Mouse (Mus musculus) thymus, adult 18-20 months (tissue): ENCODE measurements at regions not wholly inside any gene's neighbourhood (a gene's known extent, or its start where the extent isn't known, plus 50 kb on each side); places are given as distances from the start of the nearest gene placed in this dataset.
"Not testable (repeated sequence)": the region's sequence is repeated elsewhere in the genome, so short reads cannot be mapped to it uniquely, and the experiment has no call there.

Experiments used
- DNase-seq, 2 experiments: peaks; one replicate each; pipeline ENCODE4 v3.0.0; 2022; ENCODE audit warnings: mixed read lengths in 2 of 2

DNA sequence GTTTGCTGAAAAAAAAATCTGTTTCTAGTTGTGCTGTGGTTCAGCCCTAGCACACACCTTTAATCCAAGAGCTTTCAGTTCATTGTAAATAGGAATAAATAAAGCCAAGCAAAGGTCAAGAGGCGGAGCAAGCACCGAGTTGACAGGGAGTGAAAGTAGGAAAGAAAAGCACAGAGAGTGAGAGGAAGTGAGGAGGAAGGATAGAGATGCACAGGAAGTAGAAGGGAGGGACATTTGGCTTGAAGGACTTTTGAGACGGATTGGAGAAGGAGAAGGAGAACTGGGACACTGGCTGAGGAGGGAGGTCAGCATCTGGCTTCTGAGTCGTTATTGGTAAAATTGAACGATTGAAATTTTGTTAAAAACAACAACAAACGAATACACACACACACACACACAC, 402.0 kb upstream of the Igfbp7 start:
- DNase-seq: no peak

DNA sequence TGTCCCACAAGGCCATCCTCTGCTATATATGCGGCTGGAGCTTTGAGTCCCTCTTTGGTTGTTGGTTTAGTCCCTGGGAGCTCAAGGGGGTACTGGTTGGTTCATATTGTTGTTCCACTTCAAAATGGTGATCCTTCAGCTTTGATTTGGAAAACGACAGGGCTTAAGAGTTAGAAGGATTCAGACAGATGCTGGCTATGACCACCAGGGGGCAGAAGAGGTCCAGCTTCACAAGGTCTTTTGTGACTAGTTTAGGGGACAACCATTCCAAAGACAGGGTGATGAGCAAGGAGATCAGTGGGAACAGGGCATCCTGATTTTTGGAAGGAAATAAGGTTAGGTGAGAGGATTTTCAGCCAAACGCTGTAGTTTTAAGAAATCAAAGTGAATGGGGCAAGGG, 399.9 kb upstream of the Igfbp7 start:
- DNase-seq: no peak

DNA sequence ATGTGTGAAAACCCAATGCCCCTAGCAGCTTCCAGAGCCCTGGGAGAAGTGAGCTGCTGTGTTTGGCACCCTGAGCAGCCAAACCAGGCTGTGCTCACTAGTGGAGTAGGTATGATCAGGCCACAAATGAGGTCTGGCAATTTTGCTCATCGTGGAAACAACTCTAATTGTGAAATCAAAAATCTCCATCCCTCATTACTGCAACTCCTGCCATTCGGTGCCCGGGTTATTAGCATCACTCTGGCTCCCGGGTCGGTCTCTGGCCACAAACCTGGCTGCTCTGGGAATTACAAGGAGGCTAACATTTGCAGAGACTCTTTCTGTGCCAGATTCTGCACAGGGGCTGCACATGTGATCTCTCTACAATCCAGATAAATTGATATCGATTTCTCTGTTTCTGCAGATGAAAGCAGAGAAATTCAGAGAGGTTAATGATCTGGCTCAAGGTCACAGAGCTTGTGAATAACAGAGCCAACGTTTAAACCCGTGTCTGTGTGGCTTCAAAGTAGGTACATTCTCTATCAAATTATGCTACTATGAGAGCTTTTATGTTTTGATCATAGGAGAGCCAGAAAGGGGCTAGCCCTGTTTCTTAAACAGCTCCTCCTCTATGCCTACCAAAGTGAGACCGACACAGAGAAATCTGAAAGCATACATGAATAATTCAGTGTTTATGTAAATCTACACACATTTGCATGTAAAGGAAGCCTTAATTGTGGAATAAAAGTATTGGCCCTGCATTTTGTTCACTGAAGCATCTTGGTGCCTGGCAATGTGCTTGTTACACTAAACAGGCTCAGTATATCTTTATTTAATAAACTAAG, 398.7 kb upstream of the Igfbp7 start:
- no peak for DNase-seq

DNA sequence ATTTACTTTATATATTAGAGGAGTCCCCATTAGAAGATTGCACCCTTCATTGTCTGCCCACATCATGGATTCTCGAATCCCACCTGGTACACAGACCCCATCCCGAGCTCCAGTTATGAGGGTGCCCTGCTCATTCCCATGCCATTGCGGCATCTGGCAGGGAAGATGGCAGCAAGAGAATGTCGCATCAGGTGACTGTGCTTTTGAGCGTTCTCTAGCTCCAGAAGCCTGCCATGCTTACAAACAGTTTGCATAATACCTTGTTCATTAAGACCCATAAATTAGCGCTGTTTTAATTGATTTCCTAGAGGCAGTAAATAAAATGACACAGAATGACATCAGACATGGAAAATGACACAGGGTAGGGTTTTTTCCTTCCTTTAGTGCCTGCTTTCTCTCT, 398.0 kb upstream of the Igfbp7 start:
- DNase-seq: no peak

DNA sequence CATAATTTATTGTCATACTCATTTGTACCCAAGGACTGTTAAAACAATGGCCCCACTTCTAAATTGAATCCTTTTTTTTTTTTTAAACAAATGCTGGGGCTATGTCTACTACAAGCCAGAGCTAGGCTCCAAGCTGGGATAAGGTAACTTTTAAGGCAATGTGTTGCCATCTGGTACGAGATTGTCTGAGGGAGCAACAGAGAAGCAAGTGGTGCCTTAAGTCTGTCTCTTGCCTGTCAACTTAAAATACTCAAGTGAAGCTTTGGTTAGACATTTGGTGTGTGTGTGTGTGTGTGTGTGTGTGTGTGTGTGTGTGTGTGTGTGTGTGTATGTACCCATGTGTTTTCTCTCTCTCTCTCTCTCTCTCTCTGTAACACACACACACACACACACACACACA, 397.5 kb upstream of the Igfbp7 start:
- DNase-seq: no peak

DNA sequence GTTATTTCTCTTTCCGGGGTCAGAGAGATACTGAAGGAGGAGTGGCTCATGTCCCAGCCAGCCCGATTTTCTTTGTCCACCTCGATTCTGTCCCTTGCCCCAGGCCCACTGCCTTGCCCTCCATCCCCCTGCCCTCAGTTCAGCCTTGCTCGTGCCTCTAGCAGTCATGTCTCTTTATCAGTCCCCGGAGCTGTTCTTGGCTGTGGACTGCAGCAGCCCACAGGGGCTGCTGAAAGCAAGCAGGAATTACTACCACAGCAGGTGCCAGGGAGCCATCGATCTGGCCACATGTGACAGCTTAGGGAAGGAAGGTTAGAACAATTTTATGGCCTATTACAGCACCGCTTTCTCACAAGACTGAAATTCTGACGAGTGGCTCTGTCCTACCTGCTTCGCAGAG, 396.3 kb upstream of the Igfbp7 start:
- DNase-seq: no peak

GRCm38 (mm10) chr5:77803562-77803961, 395.7 kb upstream of the Igfbp7 start:
- no peak for DNase-seq

GRCm38 (mm10) chr5:77796960-77797359, 389.1 kb upstream of the Igfbp7 start:
- DNase-seq: no peak

DNA sequence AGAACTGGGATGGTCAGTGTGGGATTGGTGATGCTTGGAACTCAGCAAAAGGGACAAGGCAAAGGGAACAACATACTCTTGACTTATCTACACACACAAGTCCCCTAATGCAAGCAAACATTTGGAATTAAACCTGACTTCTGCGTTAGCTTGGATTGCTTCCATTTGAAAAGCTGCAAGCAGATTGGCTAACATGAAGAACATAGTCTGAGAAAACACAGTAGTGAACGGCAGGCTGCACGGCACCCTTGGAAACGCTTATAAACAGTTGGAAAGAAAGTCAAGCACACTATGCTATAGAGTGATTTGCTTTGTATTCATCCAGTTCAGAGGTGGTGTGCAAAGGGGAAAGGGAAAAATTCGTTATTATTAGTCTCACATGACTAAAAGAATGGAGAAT, 387.9 kb upstream of the Igfbp7 start:
- DNase-seq: no peak

DNA sequence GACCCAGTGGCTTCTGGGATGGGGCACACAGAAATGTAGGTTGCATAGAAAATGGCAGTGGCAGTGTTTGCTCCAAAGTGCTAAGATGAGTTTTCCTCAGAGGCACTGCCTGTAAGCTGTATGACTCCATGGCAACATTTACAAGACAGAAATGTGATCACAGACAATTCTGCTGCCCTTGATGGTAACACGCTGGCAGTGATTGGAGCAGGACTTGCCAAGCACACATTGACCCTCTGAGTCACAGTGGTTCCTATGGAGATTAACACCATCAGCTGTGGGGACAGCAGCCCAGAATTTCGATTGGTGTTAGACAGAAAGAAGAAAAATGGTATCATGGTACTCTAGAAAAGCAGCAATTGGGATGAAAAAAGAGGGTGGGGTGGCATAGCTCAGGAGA, 376.1 kb upstream of the Igfbp7 start:
- DNase-seq: no peak

- no peak for DNase-seq
Observed at GRCm38 (mm10) chr5:77762426-77763042, 354.7 kb upstream of the Igfbp7 start.

DNA sequence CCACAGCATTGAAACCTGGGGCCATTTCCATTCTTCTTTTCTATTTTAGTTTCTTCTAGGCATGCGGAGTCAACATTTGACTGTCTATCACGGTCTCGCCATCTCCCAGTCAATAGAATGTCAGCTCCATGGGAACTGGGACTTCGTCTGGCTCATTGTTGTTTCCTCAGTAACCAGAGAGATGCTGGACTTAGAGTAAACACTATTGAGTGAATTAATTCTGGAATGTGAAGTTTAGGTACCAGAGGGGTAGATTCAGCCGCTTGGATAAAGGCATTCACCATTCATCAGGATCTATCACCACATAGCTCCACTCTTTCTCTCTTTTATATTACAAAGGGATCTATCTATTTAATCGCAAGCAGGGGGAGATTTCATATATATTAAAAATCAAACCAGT, 354.2 kb upstream of the Igfbp7 start:
- no peak for DNase-seq

DNA sequence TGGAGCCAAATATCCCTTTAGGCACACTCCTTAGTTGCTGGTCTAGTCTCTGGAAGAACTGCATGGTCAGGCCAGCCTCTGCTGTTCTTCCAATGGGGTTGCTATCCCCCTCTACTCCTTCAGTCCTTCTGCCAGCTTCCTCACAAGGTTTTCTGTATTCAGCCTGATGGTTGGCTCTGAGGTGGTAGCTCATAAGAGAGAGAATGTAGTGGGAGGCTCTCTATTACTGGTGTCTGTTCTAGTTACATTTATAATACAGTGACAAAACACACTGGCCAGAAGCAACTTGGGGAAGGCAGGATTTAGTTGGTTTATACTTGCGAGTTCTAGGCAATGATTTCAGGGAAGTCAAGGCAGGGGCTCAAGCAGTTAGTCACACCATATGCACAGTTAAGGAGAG, 341.1 kb upstream of the Igfbp7 start:
- DNase-seq: no peak

DNA sequence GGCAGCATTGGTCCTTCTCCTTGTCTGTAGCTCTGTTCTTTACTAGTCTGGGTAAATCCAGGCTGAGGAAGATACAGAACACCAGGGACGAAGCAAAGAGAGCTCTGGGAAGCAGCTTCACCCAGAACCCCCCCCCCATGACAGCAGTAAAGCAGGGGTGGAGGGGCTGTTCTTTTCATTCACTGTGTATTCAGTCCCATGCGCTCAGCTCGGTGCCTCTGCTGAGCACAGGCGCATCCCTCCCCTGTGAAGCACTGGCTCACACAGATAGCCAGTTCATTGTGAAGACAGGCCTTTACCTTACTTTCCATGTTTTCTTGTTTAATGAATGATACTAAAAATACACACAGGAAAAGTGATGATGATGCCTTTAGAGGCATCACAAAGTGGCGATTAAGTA, 338.8 kb upstream of the Igfbp7 start:
- DNase-seq: no peak

GRCm38 (mm10) chr5:77743467-77743866, 335.6 kb upstream of the Igfbp7 start:
- DNase-seq: no peak

DNA sequence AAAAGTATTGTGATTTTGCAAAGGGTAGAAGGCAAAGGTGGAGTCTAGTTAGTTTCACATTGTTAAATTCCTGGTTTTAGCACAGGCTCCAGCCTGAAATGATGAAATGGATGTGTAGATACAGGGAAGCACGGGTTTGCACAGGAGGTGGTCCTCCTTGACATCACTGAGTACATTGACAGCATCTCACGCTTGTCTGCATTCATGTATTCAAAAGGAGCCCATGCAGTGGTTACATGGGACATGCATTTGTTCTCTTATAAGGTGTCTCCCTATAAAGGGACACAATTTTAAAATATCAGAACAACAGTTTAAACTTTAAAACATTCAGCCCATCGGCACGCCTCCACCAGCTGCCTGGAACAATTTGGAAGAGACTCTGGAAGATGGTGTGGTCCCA, 322.4 kb upstream of the Igfbp7 start:
- DNase-seq: not testable (repeated sequence)

DNA sequence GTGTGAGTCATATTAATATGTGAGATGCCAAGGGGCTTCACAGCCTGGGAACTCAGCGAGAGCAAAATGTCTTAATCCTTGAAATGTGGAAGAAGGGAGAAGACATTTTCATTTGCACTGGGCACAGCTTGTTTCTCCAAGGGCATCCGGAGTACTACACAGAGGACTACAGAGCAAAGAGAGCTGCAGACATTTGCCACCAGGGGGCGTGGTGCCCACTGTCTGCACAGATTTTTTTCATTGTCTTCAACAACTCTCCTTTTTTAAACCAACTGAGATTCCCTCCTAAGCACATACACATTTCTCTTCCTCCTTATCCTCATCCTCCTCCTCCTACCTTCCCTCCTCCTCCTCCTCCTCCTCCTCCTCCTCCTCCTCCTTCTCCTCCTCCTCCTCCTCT, 273.8 kb upstream of the Igfbp7 start:
- no peak for DNase-seq

GRCm38 (mm10) chr5:77672073-77672924, 264.5 kb upstream of the Igfbp7 start:
- DNase-seq: no peak

DNA sequence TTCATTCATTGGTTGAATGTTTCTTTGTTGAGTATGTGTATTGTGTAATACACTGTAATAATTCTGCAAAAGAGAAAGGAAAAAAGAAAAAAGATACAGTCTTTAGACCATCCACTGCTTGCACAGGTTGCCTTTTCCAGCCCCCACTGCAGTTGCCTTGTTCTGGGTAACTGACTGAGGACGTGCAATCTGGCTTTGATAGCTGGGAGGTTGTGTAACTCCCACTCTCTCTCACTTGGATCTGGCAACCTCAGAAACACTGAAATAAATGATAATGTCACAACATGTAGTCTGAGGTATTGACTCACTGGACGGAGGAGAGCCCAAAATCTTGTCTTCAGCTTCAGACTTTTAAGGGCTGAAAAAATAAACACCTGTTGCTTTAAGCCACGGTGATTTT, 255.3 kb upstream of the Igfbp7 start:
- no peak for DNase-seq

- no peak for DNase-seq
Observed at GRCm38 (mm10) chr5:77659016-77659415, 251.2 kb upstream of the Igfbp7 start.

DNA sequence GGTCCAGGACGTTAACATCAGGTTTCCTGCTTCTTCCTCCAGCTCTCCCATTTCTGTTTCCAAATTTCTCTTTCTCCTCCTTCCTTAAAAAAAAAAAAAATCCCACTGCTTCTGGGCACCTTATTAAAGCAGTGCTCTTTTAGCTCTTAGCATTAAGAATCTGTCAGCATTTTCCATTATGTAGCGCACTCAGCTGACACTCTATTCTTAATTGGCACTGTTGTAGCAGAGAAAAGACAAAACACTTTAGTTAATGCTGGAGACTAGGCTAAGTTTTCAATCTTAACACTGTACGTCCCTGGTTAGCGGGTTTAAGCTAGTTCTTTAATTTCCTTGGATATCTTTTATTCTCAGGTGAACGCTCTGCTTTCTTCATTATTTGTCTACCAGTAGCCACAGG, 236.8 kb upstream of the Igfbp7 start:
- DNase-seq: no peak

GRCm38 (mm10) chr5:77620402-77620801, 212.6 kb upstream of the Igfbp7 start:
- DNase-seq: no peak

DNA sequence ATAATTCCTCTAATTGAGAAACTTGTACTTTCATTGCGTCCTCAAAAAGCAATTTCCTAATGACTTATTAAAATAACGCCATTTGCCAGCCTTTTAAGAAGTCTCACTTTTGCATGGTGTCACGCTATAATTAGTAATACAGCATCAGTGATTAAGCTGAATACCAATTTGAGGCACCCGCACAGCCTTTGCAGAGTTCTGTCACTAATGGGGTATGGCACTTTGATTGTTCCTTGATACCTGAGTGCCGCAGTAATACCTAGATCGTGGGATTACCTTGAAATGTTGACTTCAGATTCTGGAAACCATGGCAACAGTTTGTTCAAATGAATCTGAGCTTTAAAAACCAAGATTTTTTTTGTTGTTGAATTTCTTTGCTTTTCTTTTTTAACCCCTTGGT, 202.7 kb upstream of the Igfbp7 start:
- DNase-seq: no peak

- DNase-seq: no peak
Observed at GRCm38 (mm10) chr5:77594719-77595118, 186.9 kb upstream of the Igfbp7 start.
